Mouse (Mus musculus) lung, adult 2 months (tissue): ENCODE data around the gene Usp42. TPM values are rescaled to one million over a fixed set of nuclear protein-coding genes. Genes with fewer than 3 reads are reported as not detected.

Source experiments
- DNase-seq: peaks from one replicate; pipeline ENCODE4 v3.0.0; 2022
- H3K4me1 ChIP-seq: fragments of 200-500 bp; 2 replicates; pipeline ENCODE4 v1.6.1; 2011; ENCODE audit warnings: low read length; ENCODE audit not compliant: control insufficient read depth, insufficient read depth
- H3K4me3 ChIP-seq: fragments of 200-500 bp; replicated peaks from 2 replicates; pipeline ENCODE3; 2011; ENCODE audit warnings: low read depth, mild to moderate bottlenecking, control low read depth, low read length; ENCODE audit errors: extremely low read depth
- CTCF ChIP-seq: fragments of 200-500 bp; IDR thresholded peaks from 2 replicates; pipeline ENCODE4 v1.5.1; 2011; ENCODE audit warnings: mild to moderate bottlenecking, low read length, control low read depth; ENCODE audit not compliant: insufficient read depth
- POLR2A ChIP-seq: fragments of 200-500 bp; IDR thresholded peaks from 2 replicates; pipeline ENCODE4 v1.6.1; 2011; ENCODE audit warnings: low read depth, mild to moderate bottlenecking, control low read depth, low read length, borderline replicate concordance; ENCODE audit errors: extremely low read depth
- WGBS: fragments of 180-500 bp; shearing (Covaris S2); methylation state at CpG from one replicate; pipeline ENCODE4 v1.1.7; 2018; 5-methylcytosine and 5-hydroxymethylcytosine counted together
- polyA plus RNA-seq: library from polyadenylated mRNA; depleted of rRNA; stranded (reverse); fragments of >200 nt; gene quantifications from 2 replicates; pipeline ENCODE4 v1.2.3, GENCODE M21; 2012; rRNA removed

Gene Usp42
- polyA plus RNA-seq = 6.9 and 7.6 TPM in 2 replicates

- peak; percentile 98 for TF ChIP-seq POLR2A
- TF ChIP-seq CTCF = no peak
- H3K4me3 ChIP-seq = peak within 1 kb of the TSS; percentile 96
- DNase-seq = peak; percentile 91
- H3K4me1 ChIP-seq = no peaks in the 10 kb centered on the region; the same call in 1 of the 2 replicates
- WGBS = under 1% methylated on average over 79 of the region's 82 CpGs
These were observed at the start of gene Usp42 for GRCm38 (mm10) chr5:143732180-143732891. Gene Usp42, minus strand, starts transcription at chr5:143732280.

GRCm38 (mm10) chr5:143760508-143760907 lies 28.4 kb upstream of the Usp42 start:
- no peak for DNase-seq
- Histone ChIP-seq H3K4me3 (no peak overlapping the region), H3K4me1 (peaks cover 3% of the 10 kb centered on the region; the same call in 1 of the 2 replicates)
- TF ChIP-seq POLR2A (no peak), CTCF (no peak)
- WGBS = 89% methylated on average over 3 of the region's 3 CpGs

DNA sequence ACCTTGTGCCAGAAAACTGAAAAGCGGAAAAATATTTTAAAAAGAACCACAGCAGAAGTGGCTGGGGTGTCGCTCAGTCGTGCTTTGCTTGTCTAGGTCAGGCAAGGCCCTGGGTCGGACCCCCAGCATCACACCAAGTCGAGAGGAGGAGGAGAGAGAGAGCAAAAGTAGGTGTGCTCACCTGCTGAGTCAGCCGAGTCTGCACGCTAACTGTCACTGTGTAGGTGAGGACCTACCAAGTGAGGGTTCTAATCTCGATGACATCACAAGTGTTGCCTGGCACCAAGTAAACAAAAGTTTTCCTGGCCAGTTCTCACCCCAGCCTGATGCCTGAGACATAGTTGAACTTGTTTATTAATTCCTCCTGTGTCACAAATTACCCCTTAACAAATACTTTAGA lies 27.5 kb upstream of the Usp42 start:
- 83% methylated on average over 8 of the region's 8 CpGs for whole genome bisulfite sequencing
- H3K4me3 ChIP-seq = no peak overlapping the region
- H3K4me1 ChIP-seq = peaks cover 3% of the 10 kb centered on the region; the same call in 1 of the 2 replicates
- no peak for TF ChIP-seq POLR2A
- no peak for TF ChIP-seq CTCF
- no peak for DNase-seq

- WGBS = 26% methylated on average over 28 of the region's 28 CpGs
- Histone ChIP-seq H3K4me3 (peak overlapping the region; percentile 72), H3K4me1 (peaks cover 3% of the 10 kb centered on the region; the same call in 1 of the 2 replicates)
- DNase-seq = peak; percentile 81
- TF ChIP-seq CTCF (no peak), POLR2A (peak; percentile 52; the same call in 1 of the 2 replicates)
These were observed 25.8 kb upstream of the Usp42 start for GRCm38 (mm10) chr5:143757755-143758443.

- TF ChIP-seq POLR2A (no peak), CTCF (no peak)
- Histone ChIP-seq H3K4me3 (no peak overlapping the region), H3K4me1 (peaks cover 3% of the 10 kb centered on the region; the same call in 1 of the 2 replicates)
- 90% methylated on average over 9 of the region's 9 CpGs for WGBS
- no peak for DNase-seq
These were observed 23.6 kb upstream of the Usp42 start for GRCm38 (mm10) chr5:143755529-143756141.

DNA sequence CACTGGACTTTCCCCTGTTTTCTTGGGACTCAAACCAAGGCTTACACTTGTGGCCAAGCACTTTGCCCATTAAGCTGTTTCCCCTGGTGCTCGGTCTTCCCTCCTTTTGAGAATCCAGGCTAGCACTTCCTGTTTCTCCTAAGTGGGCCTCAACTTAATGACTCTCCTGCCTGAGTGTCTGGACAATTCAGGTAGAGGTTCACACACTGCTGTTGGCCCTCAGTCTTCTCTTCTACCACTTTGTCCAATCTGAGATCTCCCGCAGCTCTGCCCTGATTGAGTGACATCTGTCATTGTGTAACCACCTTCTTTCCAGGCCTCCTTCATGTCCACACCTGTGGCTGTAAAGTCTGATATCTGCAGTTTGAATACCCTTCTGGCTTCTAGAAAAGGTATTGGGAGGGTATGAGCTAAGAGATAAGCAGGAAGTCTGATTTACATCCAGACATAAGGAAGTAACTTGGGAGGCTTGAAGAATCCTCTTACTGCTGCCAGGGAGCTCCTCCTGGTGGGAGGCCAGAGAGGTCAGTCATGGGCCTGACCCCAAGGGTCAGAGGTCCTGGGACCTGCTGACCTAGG lies 17.6 kb upstream of the Usp42 start:
- no peak for TF ChIP-seq POLR2A
- no peak for TF ChIP-seq CTCF
- H3K4me3 ChIP-seq = no peak overlapping the region
- no peaks in the 10 kb centered on the region for H3K4me1 ChIP-seq
- DNase-seq = no peak
- 54% methylated on average over 2 of the region's 2 CpGs for WGBS

GRCm38 (mm10) chr5:143731483-143732112 lies 482 bp downstream of the Usp42 start:
- peak; percentile 30 for DNase-seq
- under 1% methylated on average over 76 of the region's 82 CpGs for WGBS
- Histone ChIP-seq H3K4me3 (peak overlapping the region; percentile 96), H3K4me1 (no peaks in the 10 kb centered on the region; the same call in 1 of the 2 replicates)
- TF ChIP-seq POLR2A = no peak
- no peak for TF ChIP-seq CTCF

DNA sequence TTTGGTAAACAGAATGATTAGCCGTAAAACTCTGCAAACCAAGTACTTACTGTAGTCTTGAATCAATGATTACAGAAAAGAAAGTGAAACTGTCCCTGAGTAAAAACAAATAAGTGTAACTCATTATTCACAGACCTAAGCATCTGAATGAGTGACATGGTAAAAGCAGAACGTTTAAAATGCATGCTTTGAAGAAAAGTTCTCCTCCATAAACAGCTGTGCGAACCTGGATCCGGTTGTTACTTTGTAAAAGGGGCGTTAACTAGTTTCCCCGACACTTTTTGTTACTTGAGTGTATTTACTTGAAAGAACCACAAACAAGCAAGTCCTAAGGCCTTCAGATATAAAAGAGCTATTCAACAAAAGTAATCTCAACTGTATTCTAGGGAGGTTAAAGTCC lies 1.2 kb downstream of the Usp42 start:
- DNase-seq = no peak
- TF ChIP-seq POLR2A = no peak
- no peak for TF ChIP-seq CTCF
- H3K4me3 ChIP-seq = peak overlapping the region; percentile 96
- WGBS = under 1% methylated on average over 6 of the region's 6 CpGs
- no peaks in the 10 kb centered on the region; the same call in 1 of the 2 replicates for H3K4me1 ChIP-seq

- Histone ChIP-seq H3K4me3 (no peak overlapping the region), H3K4me1 (no peaks in the 10 kb centered on the region)
- DNase-seq = no peak
- TF ChIP-seq CTCF (no peak), POLR2A (no peak)
- 93% methylated on average over 7 of the region's 7 CpGs for WGBS
These were observed 10.1 kb downstream of the Usp42 start for GRCm38 (mm10) chr5:143721962-143722361.
